Mouse (Mus musculus) colon, adult 2 months (tissue): ENCODE results near the gene Gm9736. TPM values are rescaled to one million over a fixed set of nuclear protein-coding genes. Genes with fewer than 3 reads are reported as not detected.

Source experiments
- polyA plus RNA-seq: library from polyadenylated mRNA; depleted of rRNA; stranded (reverse); fragments of >200 nt; gene quantifications from 2 replicates; pipeline ENCODE4 v1.2.3, GENCODE M21; 2012; rRNA removed

Gene Gm9736
- not detected in 2 replicates for polyA plus RNA-seq

DNA sequence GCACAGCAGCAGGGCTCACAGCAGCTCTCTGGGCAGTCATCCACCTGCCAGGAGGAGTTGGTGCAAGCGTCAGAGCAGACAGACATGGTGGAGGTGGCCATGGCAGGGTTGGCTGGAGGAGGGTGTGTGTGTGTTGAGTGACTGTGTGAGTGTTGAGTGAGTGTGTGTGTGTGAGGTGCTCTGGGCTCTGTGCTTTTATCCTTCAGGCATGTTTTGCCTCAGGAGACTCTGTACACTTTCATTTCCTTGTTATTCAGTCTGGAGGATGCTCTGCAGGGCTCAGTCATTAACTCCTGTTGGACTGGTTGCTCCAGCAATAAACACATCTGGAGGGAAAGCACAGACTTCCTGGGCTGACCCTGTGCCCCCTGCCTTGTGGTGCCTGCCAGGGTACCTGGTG, at the start of gene Gm9736:
Gm9736 (minus strand) TSS at position 101 of the 400 bp plus-strand sequence.

DNA sequence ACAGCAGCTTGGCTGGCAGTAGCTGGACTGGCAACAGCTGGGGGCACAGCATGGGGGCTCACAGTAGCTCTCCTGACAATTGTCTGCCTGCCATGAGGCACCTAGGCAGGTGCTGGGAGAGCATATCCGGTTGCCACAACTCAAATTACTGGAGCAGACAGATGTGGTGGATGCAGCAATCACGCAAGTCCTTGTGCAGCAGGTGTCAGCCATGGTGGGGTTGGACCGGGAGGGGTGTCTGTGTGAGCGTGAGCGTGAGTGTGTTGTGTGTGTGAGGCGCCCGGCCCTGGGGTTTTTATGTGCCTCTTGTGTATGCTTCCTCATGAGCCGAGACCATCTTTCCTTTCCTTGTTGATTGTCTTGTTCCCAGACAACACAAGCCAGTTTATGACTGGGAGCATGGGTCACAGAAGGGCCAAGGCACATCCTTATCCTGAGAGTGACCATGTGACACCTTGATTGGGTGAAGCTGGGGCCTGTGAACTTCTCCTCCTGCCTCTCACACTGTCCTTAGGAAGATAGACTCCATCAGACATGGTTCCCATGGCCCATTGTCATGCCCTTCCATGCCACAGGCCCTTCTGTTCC, 47.9 kb upstream of the Gm9736 start, which contains the start of gene Gm19668:
Gm19668 (minus strand) TSS at position 213 of the 588 bp plus-strand sequence.

DNA sequence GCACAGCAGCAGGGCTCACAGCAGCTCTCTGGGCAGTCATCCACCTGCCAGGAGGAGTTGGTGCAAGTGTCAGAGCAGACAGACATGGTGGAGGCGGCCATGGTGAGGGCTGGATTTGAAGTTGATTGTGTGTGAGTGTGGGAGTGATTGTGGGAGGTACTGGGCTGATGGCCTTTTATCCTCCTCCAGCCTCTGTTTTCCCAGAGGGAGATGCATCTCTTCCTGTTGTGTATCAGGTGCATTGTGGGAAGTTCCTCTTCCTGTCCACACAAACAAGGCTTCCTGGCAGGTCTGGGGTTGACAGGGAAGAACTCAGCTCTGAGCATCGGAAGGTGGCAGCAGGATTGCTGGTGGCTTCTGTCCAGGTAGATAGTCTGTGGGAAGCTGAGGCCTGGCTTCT, 43.8 kb upstream of the Gm9736 start, which contains the start of gene Gm9639:
Gm9639 (minus strand) TSS at position 101 of the 400 bp plus-strand sequence.

DNA sequence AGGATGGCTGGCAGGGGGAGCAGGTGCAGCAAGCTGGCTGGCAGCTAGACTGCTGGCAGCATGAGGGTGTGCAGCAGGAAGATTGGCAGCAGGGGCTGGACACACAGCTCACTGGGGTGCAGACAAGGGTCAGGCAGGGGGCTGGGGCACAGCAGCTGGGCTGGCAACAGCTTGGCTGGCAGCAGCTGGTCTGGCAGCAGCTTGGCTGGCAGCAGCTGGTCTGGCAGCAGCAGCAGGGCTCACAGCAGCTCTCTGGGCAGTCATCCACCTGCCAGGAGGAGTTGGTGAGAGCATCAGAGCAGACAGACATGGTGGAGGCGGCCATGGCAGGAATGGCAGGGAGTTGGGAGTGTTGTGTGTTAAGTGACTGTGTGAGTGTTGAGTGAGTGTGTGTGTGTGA, 36.7 kb upstream of the Gm9736 start, which contains the start of gene Gm7137:
Gm7137 (minus strand) TSS at position 325 of the 400 bp plus-strand sequence.

DNA sequence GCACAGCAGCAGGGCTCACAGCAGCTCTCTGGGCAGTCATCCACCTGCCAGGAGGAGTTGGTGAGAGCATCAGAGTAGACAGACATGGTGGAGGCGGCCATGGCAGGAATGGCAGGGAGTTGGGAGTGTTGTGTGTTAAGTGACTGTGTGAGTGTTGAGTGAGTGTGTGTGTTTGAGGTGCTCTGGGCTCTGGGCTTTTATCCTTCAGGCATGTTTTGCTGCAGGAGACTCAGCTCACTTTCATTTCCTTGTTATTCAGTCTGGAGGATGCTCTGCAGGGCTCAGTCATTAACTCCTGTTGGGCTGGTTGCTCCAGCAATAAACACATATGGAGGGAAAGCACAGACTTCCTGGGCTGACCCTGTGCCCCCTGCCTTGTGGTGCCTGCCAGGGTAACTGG, 31.3 kb upstream of the Gm9736 start, which contains the start of gene Gm3250:
Gm3250 (minus strand) TSS at position 101 of the 400 bp plus-strand sequence.

DNA sequence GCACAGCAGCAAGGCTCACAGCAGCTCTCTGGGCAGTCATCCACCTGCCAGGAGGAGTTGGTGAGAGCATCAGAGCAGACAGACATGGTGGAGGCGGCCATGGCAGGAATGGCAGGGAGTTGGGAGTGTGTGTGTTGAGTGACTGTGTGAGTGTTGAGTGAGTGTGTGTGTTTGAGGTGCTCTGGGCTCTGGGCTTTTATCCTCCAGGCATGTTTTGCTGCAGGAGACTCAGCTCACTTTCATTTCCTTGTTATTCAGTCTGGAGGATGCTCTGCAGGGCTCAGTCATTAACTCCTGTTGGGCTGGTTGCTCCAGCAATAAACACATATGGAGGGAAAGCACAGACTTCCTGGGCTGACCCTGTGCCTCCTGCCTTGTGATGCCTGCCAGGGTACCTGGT, 25.7 kb upstream of the Gm9736 start, which contains the start of gene Gm7138:
Gm7138 (minus strand) TSS at position 101 of the 400 bp plus-strand sequence.

DNA sequence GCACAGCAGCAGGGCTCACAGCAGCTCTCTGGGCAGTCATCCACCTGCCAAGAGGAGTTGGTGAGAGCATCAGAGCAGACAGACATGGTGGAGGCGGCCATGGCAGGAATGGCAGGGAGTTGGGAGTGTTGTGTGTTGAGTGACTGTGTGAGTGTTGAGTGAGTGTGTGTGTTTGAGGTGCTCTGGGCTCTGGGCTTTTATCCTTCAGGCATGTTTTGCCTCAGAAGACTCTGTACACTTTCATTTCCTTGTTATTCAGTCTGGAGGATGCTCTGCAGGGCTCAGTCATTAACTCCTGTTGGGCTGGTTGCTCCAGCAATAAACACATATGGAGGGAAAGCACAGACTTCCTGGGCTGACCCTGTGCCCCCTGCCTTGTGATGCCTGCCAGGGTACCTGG, 20.1 kb upstream of the Gm9736 start, which contains the start of gene Gm3238:
Gm3238 (minus strand) TSS at position 101 of the 400 bp plus-strand sequence.

DNA sequence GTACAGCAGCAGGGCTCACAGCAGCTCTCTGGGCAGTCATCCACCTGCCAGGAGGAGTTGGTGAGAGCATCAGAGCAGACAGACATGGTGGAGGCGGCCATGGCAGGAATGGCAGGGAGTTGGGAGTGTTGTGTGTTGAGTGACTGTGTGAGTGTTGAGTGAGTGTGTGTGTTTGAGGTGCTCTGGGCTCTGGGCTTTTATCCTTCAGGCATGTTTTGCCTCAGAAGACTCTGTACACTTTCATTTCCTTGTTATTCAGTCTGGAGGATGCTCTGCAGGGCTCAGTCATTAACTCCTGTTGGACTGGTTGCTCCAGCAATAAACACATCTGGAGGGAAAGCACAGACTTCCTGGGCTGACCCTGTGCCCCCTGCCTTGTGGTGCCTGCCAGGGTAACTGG, 8.4 kb upstream of the Gm9736 start, which contains the start of gene Gm3233:
Gm3233 (minus strand) TSS at position 101 of the 400 bp plus-strand sequence.

DNA sequence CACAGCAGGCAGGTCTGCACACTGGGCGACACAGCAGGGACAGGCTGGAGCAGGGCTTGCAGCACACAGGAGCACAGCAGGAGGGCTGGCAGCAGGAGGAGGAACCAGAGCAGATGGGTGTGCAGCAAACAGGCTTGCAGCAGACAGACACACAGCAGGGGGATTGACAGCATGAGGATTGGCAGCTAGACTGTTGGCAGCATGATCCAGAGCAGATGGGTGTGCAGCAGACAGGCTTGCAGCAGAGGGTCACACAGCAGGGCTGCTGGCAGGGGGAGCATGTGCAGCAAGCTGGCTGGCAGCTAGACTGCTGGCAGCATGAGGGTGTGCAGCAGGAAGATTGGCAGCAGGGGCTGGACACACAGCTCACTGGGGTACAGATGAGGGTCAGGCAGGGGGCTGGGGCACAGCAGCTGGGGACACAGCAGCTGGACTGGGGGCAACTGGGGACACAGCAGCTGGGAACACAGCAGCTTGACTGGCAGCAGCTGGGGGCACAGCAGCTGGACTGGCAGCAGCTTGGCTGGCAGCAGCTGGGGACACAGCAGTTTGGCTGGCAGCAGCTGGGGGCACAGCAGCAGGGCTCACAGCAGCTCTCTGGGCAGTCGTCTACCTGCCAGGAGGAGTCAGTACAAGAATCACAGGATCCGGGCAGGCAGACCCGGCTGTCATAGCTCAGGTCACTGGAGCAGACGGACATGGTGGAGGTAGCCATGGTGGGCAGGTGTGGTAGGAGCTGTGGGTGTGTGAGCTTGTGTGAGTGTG, 9.0 kb downstream of the Gm9736 start, which contains the start of gene Gm18596:
Gm18596 (minus strand) TSS at position 715 of the 765 bp plus-strand sequence.

DNA sequence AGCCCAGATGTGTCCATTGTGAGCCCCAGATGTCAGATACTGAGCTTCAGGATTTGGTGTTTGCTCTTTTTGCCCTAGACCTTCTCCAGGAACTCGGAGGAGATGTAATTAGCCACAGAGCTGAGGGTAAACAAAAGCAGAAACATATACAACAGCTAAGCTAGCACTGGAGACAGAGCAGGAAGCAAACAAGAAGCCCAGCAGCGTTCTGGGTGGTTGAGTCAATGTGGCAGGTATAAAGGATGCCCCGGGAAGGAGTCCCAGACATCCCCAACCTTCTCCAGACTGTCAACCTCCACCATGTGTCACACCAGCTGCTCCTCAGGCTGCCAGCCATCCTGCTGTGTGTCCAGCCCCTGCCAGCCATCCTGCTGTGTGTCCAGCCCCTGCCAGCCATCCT, 25.0 kb downstream of the Gm9736 start, which contains the start of gene Gm10100:
Gm10100 (plus strand) TSS at position 301 of the 400 bp plus-strand sequence.

DNA sequence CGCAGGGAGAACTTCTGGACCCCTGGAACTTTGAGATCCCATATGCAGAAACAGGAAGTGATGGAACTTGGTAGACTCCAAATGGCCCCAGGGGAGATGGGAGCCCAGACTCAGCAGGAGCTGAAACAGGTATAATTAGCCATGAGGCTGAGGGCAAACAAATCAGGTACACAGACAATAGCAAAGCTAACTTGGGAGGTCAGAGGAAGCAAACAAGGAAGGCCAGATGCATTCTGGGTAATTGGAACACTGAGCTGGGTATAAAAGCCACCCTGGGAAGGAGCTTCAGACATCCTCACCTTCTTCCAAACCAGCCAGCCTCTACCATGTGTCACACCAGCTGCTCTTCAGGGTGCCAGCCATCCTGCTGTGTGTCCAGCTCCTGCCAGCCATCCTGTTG, 30.9 kb downstream of the Gm9736 start, which contains the start of gene Krtap12-1:
Krtap12-1 (plus strand) TSS at position 301 of the 400 bp plus-strand sequence.

DNA sequence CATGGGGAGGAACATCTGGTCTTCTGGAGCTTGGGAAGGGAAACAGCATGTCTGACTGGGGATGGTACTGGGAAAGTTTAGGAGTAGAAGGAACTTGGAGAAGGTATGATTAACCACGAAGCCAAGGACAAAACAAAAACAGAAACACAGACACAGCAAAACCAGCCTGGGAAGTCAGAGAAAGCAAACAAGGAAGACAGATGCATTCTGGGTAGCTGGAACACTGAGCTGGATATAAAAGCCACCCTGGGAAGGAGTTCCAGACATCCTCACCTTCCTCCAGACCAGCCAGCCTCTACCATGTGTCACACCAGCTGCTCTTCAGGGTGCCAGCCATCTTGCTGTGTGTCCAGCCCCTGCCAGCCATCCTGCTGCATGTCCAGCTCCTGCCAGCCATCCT, 35.6 kb downstream of the Gm9736 start, which contains the start of gene Gm10142:
Gm10142 (plus strand) TSS at position 301 of the 400 bp plus-strand sequence.

DNA sequence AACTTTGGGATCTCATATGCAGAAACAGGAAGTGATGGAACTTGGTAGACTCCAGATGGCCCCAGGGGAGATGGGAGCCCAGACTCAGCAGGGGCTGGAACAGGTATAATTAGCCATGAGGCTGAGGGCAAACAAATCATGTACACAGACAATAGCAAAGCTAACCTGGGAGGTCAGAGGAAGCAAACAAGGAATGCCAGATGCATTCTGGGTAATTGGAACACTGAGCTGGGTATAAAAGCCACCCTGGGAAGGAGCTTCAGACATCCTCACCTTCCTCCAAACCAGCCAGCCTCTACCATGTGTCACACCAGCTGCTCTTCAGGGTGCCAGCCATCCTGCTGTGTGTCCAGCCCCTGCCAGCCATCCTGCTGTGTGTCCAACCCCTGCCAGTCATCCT, 40.0 kb downstream of the Gm9736 start, which contains the start of gene Gm10024:
Gm10024 (plus strand) TSS at position 301 of the 400 bp plus-strand sequence.

DNA sequence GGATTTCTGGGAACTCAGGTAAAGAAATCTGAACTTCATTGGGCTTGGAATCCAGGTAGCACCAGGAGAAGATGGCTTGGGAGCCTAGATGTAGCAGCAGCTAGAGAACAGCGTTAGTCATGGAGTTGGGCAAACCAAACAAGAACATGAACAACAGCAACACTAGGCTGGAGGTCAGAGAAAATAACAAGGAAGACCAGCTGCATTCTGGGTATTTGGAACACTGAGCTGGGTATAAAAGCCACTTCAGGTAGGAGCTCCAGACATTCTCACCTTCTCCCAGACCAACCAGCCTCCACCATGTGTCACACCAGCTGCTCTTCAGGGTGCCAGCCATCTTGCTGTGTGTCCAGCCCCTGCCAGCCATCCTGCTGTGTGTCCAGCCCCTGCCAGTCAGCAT, 44.8 kb downstream of the Gm9736 start, which contains the start of gene Gm10272:
Gm10272 (plus strand) TSS at position 301 of the 400 bp plus-strand sequence.

Other genes with a start within 250 kb of the Gm9736 start
- gene Fam207a, start 235.6 kb downstream of the Gm9736 start, polyA plus RNA-seq, result 29.3 and 29.6 TPM in 2 replicates
- 9.0 and 9.3 TPM in 2 replicates for gene Itgb2, start 221.1 kb downstream of the Gm9736 start, polyA plus RNA-seq
- 210 and 211 TPM in 2 replicates for gene Pttg1ip, start 169.6 kb downstream of the Gm9736 start, polyA plus RNA-seq
- 233 and 246 TPM in 2 replicates for gene Sumo3, start 145.3 kb downstream of the Gm9736 start, polyA plus RNA-seq
- gene Gm49325, start 145.2 kb downstream of the Gm9736 start, polyA plus RNA-seq, result not detected in 2 replicates
- 34.4 and 39.8 TPM in 2 replicates for gene Ube2g2, start 129.1 kb downstream of the Gm9736 start, polyA plus RNA-seq
- 0.62 and 0.70 TPM in 2 replicates for gene Tspear, start 64.8 kb downstream of the Gm9736 start, polyA plus RNA-seq
- not detected in 2 replicates for gene Gm19402, start 60.6 kb downstream of the Gm9736 start, polyA plus RNA-seq
- not detected in 2 replicates for gene Gm9508, start 54.1 kb downstream of the Gm9736 start, polyA plus RNA-seq
- not detected in 2 replicates for gene Gm10272, start 44.7 kb downstream of the Gm9736 start, polyA plus RNA-seq
- not detected in 2 replicates for gene Gm10024, start 39.9 kb downstream of the Gm9736 start, polyA plus RNA-seq
- not detected in 2 replicates for gene Gm10142, start 35.5 kb downstream of the Gm9736 start, polyA plus RNA-seq
- gene Krtap12-1, start 30.8 kb downstream of the Gm9736 start, polyA plus RNA-seq, result not detected in 2 replicates
- gene Gm10100, start 24.9 kb downstream of the Gm9736 start, polyA plus RNA-seq, result not detected in 2 replicates
- gene Gm18596, start 8.7 kb downstream of the Gm9736 start, polyA plus RNA-seq, result not detected in 2 replicates
- not detected in 2 replicates for gene Gm3233, start 8.3 kb upstream of the Gm9736 start, polyA plus RNA-seq
- gene Gm3238, start 20.0 kb upstream of the Gm9736 start, polyA plus RNA-seq, result not detected in 2 replicates
- gene Gm7138, start 25.6 kb upstream of the Gm9736 start, polyA plus RNA-seq, result not detected in 2 replicates
- gene Gm3250, start 31.2 kb upstream of the Gm9736 start, polyA plus RNA-seq, result not detected in 2 replicates
- not detected in 2 replicates for gene Gm7137, start 36.8 kb upstream of the Gm9736 start, polyA plus RNA-seq
- gene Gm9639, start 43.7 kb upstream of the Gm9736 start, polyA plus RNA-seq, result not detected in 2 replicates
- gene Gm19668, start 47.8 kb upstream of the Gm9736 start, polyA plus RNA-seq, result not detected in 2 replicates
- not detected in 2 replicates for gene Gm9507, start 60.5 kb upstream of the Gm9736 start, polyA plus RNA-seq
- gene Gm2696, start 63.3 kb upstream of the Gm9736 start, polyA plus RNA-seq, result not detected in 2 replicates
- not detected in 2 replicates for gene Krtap10-4, start 75.7 kb upstream of the Gm9736 start, polyA plus RNA-seq
- gene Krtap10-10, start 84.6 kb upstream of the Gm9736 start, polyA plus RNA-seq, result not detected in 2 replicates
- not detected in 2 replicates for gene Gm36176, start 95.4 kb upstream of the Gm9736 start, polyA plus RNA-seq
- gene Gm10318, start 101.5 kb upstream of the Gm9736 start, polyA plus RNA-seq, result not detected in 2 replicates
- not detected in 2 replicates for gene Gm3285, start 110.6 kb upstream of the Gm9736 start, polyA plus RNA-seq
- gene Lrrc3, start 151.2 kb upstream of the Gm9736 start, polyA plus RNA-seq, result 7.3 and 8.4 TPM in 2 replicates
- 1.2 and 1.9 TPM in 2 replicates for gene Trpm2, start 219.2 kb upstream of the Gm9736 start, polyA plus RNA-seq
- 44.0 and 48.6 TPM in 2 replicates for gene 1810043G02Rik, start 227.2 kb upstream of the Gm9736 start, polyA plus RNA-seq